Mouse (Mus musculus) heart, adult 11 months (tissue): ENCODE data around the gene Gm20683.

Source experiments
- DNase-seq: peaks from one replicate; pipeline ENCODE4 v3.0.0; 2022

Gene Gm20683

DNA sequence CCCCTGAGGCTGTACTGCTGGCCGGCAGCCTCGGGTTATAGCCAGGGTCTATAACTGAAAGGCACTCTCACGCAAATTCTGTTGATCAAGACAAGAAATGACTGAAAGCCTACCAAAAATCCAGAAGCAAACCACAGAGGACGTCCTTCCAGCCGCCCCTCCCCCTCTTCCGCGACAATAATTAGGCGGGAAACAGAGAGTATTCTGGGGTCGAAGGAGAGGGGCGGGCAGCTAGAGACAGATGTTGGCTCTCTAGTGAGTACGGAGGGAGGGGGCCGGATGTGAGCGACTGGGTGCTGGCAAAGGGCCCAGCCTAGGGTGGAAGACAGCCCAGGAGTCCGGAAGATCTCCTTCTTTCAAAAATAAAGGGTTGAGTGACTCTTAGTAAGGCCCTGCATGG lies 48.9 kb downstream of the Gm20683 start, which contains the start of gene Fam173a:
TSS of gene Fam173a (minus strand) at position 287 of the 400 bp plus-strand sequence.
- peak; percentile 99 for DNase-seq

DNA sequence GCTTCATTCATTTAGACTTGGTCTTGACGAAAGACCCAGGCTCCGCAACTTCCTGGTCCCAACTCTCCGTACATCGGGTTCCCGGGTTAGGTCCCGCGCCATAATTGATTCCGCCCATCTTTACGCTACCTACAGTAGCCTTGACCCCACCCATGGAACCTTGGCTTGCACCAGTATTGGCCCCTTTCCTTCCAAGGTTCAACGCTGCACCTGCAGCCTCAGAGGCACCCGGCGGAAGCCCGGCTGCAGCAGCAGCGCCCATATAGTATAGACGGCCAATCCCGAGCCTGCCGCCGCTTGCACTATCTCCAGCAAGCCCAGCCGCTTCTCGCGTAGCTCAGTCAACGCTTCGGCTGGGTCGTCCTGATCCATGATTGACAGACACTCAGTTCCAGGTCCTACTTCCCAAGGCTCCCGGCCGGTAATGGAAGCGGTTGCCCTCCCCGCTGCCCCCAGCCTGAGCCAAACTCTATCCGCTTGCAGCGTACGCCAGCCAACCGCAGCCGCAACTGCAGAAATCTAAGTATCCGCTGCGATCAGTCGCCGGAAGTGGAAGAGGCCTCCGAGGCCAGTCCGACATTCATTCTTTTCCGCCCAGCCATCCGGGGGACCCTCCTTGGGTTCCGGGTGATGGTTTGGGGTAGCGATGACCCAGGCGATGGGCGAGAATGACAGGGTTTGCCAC lies 49.6 kb downstream of the Gm20683 start:
- peak; percentile 98 for DNase-seq

DNA sequence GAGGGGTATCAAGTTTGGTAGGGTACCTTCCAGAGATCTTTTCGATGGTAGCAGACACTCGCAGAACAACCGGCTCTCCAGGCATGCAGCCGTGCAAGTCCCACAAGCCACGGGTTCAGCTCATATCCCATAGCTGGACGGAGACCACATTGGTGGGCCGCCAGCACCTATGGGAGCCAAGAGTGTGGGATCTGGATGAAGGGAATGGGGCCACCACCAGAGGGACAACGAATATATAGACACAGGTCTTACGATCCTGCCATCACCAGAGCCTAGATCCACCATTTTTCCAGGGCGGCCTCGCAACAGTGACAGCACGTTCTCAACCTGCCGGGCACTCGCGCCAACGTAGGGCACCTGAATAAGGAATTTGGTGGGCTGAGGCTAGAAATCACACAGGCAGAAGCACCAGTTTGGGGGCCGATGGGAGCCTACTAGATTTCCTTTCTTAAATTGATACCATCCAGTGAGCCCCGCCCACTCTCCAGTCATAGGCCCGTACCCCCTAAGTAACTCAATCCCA lies 50.2 kb downstream of the Gm20683 start:
- peak; percentile 94 for DNase-seq

DNA sequence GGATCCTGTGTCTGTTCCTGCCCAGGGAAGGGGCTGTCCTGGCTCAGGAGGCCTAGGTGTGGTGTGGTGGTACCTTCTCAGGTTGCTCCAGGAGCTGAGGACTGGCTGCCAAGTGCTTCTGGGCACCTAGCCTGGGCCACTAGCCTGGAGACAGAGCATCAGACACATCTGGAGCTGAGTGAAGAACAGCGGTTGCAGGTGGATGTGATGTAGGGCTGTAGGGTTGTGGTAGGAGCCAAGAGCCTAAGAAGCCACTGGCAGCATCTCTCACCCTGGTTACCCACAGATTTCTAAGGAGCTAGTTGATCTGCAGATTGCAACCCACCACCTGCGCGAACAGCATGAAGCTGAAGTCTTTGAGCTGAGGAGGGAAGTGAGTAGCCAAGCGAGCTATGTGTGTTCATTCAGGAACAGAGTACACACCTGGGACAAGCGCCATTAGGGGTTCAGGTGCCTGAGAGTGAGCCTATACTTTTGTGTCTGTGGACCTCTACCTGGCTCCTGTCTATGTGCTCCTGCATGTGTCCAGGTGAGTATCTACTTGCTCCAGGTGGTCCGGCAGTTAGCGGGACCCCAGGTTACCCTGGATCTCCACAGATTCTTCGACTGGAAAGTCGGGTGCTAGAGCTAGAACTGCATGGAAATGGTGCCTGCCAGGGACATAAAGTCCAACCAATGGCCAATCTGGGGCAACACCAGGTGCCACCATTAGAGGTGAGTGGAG lies 54.6 kb downstream of the Gm20683 start:
- DNase-seq = peak; percentile 90

DNA sequence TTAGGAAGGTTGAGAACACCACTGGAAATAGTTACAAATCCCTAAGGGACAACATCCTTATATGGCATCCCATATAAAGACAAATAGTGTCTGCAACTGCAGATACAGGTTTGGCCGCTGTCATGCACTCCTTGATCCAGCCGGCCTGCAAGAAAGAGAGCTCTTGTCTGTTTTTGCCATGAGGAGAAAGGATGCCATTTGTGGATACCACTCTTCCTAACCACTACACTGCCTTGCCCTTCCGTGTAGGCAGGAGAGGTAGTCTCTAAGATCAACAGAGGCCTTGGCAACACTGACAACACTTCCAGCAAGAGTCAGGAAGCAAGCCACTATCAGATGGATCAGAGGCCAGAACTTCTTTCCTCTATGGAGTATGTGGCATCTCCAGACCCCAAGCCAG lies 55.3 kb downstream of the Gm20683 start, which contains the start of gene Ccdc78:
TSS of gene Ccdc78 (plus strand) at position 301 of the 400 bp plus-strand sequence.
- DNase-seq = no peak

DNA sequence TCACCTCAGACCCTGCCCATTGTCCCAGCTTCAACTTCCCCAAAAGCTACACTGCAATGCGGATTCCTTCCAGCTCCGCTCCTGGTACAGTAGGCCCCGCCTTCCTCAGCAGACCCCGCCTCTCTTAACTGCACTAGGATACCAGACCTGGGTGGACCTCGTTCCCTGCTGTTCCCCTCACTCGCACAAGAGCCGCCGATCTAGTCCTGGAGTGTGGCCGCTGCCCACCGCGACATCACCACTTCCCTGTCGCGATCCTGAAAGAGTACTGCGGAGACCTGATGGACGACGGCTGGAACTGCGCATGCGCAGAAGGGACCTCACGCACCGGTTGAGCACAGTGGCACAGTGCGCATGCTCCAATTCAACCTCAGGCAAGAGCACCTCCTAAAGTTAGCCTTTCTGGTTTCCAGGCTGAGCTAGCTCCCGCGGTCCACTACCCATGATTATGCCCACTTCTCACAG lies 56.2 kb downstream of the Gm20683 start, which contains the start of gene Haghl:
TSS of gene Haghl (minus strand) at position 393 of the 465 bp plus-strand sequence.
- DNase-seq = peak; percentile 100
